Comparison of ENCODE assay signal across 9 mouse cellular contexts in genomic region chr12:32885041-32885440, GRCm38 (mm10).
"Had no signal": no experiment of that assay in that cellular context is flagged by ENCODE, and none has a peak within 500 bp of the region (broad histone marks: within the 10 kb centered on the region; RNA-seq: fewer than 3 reads in every experiment).

No protein-coding gene starts in this region.

- H3K4me3 ChIP-seq: kidney, embryonic 15.5 days; left cerebral cortex, adult 2 months; limb, embryonic 15.5 days; liver, embryonic 12.5 days; midbrain, embryonic 12.5 days; stomach, embryonic 15.5 days had no signal

- H3K4me2 ChIP-seq: kidney, embryonic 15.5 days; limb, embryonic 15.5 days; liver, embryonic 12.5 days; lung, embryonic 14.5 days; midbrain, embryonic 12.5 days; stomach, embryonic 15.5 days had no signal

- ATAC-seq: liver, embryonic 12.5 days; midbrain, embryonic 16.5 days had no signal

- H3K27ac ChIP-seq: kidney, embryonic 15.5 days; left cerebral cortex, adult 2 months; limb, embryonic 15.5 days; liver, embryonic 12.5 days; midbrain, embryonic 12.5 days; stomach, embryonic 15.5 days had no signal

- H3K4me1 ChIP-seq: limb, embryonic 15.5 days; liver, embryonic 12.5 days; midbrain, embryonic 12.5 days; stomach, embryonic 15.5 days had no signal

- DNase-seq: lung, embryonic 14.5 days; right cerebral cortex, postnatal 14 days had no signal

- H3K27me3 ChIP-seq: kidney, embryonic 15.5 days; limb, embryonic 15.5 days; liver, embryonic 12.5 days; midbrain, embryonic 12.5 days; stomach, embryonic 15.5 days had no signal

- H3K36me3 ChIP-seq: kidney, embryonic 15.5 days; limb, embryonic 15.5 days; liver, embryonic 12.5 days; midbrain, embryonic 12.5 days; stomach, embryonic 15.5 days had no signal

- H3K9ac ChIP-seq: kidney, embryonic 15.5 days; limb, embryonic 15.5 days; liver, embryonic 12.5 days; lung, embryonic 14.5 days; midbrain, embryonic 12.5 days; stomach, embryonic 15.5 days had no signal

- H3K9me3 ChIP-seq: kidney, embryonic 15.5 days; limb, embryonic 15.5 days; liver, embryonic 12.5 days; midbrain, embryonic 12.5 days; stomach, embryonic 15.5 days had no signal
